Mouse (Mus musculus) inflammation-experienced regulatory T-cells (primary cell): ENCODE measurements around the gene Car1. TPM values are rescaled to one million over a fixed set of nuclear protein-coding genes. Genes with fewer than 3 reads are reported as not detected.

ENCODE experiments used
- polyA plus RNA-seq, 2 experiments: library from polyadenylated mRNA; unstranded; fragments of 100-300 nt; shearing (Covaris generic); gene quantifications; one replicate each; pipeline ENCODE4 v1.2.1; 2017

Gene Car1
- polyA plus RNA-seq = not detected

DNA sequence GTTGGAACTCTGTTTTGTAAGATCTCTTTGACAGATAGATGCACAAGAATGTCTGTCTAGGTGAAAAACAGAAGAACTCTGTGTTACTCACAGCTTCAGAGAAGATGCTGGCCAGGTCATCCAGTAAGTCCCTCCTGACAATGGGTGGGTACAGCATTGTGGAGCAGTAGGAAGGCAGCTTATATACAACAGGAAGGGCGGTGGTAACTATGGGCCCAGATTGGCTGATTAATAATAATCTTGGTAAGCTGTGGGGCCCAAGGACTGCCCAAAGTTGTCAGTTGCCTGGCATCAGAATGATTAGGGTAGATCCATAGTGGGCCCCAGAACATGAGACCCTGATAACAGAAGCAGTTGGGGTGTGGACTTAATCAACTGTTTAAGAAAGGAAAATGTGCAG lies at the start of gene Car1:
Gene Car1 (minus strand): TSS at position 158 of the 400 bp plus-strand sequence.

Other genes with a start within 250 kb of the Car1 start
- 100 to 1,000 TPM; 180 to 200 TPM for gene 1810022K09Rik, start 197.1 kb downstream of the Car1 start, polyA plus RNA-seq
- not detected for gene Car13, start 166.6 kb downstream of the Car1 start, polyA plus RNA-seq
- gene Car3, start 55.1 kb upstream of the Car1 start, polyA plus RNA-seq = 1 to 10 TPM in 1 of 2 experiments, under 1 TPM in 1; 0.14 to 1.8 TPM
- 10 to 100 TPM in 1 of 2 experiments, 1 to 10 TPM in 1; 4.9 to 12.0 TPM for gene Car2, start 77.9 kb upstream of the Car1 start, polyA plus RNA-seq